Mouse (Mus musculus) heart, adult 11 months (tissue): Measurements from ENCODE around the gene Ric8b.
A peak's percentile ranks its signal among the peaks of the same experiment; 100 is the strongest.

Source experiments
- DNase-seq: peaks from one replicate; pipeline ENCODE4 v3.0.0; 2022

The Ric8b gene

GRCm38 (mm10) chr10:84910194-84910593 lies 7.2 kb upstream of the Ric8b start:
- DNase-seq = peak; percentile 51

GRCm38 (mm10) chr10:84910758-84911384 lies 6.5 kb upstream of the Ric8b start:
- peak; percentile 71 for DNase-seq

- DNase-seq = no peak
These were observed 4.3 kb upstream of the Ric8b start for GRCm38 (mm10) chr10:84913148-84913547.

- peak; percentile 79 for DNase-seq
These were observed 1.9 kb upstream of the Ric8b start for GRCm38 (mm10) chr10:84915476-84915875.

GRCm38 (mm10) chr10:84917731-84918095 lies 297 bp downstream of the Ric8b start:
- no peak for DNase-seq

GRCm38 (mm10) chr10:84926336-84926735 lies 8.9 kb downstream of the Ric8b start:
- peak; percentile 81 for DNase-seq

- no peak for DNase-seq
These were observed 9.5 kb downstream of the Ric8b start for GRCm38 (mm10) chr10:84926885-84927284.

GRCm38 (mm10) chr10:84928465-84928864 lies 11.0 kb downstream of the Ric8b start:
- DNase-seq = peak; percentile 70

GRCm38 (mm10) chr10:84935553-84936209 lies 18.3 kb downstream of the Ric8b start:
- DNase-seq = peak; percentile 89

- peak; percentile 40 for DNase-seq
These were observed 19.6 kb downstream of the Ric8b start for GRCm38 (mm10) chr10:84936832-84937515.

- DNase-seq = peak; percentile 85
These were observed 20.8 kb downstream of the Ric8b start for GRCm38 (mm10) chr10:84938094-84938820.

GRCm38 (mm10) chr10:84938886-84939285 lies 21.5 kb downstream of the Ric8b start:
- DNase-seq = peak; percentile 56

- DNase-seq = peak; percentile 36
These were observed 22.9 kb downstream of the Ric8b start for GRCm38 (mm10) chr10:84940356-84940755.

GRCm38 (mm10) chr10:84945692-84946091 lies 28.3 kb downstream of the Ric8b start:
- no peak for DNase-seq

GRCm38 (mm10) chr10:84948970-84949683 lies 31.7 kb downstream of the Ric8b start:
- no peak for DNase-seq

- peak; percentile 76 for DNase-seq
These were observed 32.2 kb downstream of the Ric8b start for GRCm38 (mm10) chr10:84949684-84950010.

- peak; percentile 79 for DNase-seq
These were observed 33.0 kb downstream of the Ric8b start for GRCm38 (mm10) chr10:84950384-84950783.

- DNase-seq = peak; percentile 62
These were observed 36.8 kb downstream of the Ric8b start for GRCm38 (mm10) chr10:84954236-84954635.

- peak; percentile 77 for DNase-seq
These were observed 38.8 kb downstream of the Ric8b start for GRCm38 (mm10) chr10:84956173-84956572.

GRCm38 (mm10) chr10:84958597-84958996 lies 41.2 kb downstream of the Ric8b start:
- peak; percentile 79 for DNase-seq

GRCm38 (mm10) chr10:84960380-84960930 lies 43.0 kb downstream of the Ric8b start:
- DNase-seq = peak; percentile 74

GRCm38 (mm10) chr10:84963126-84963525 lies 45.7 kb downstream of the Ric8b start:
- DNase-seq = peak; percentile 88
